Mouse (Mus musculus) small intestine, adult 2 months (tissue): Measurements from ENCODE around the gene Ccdc155.

Experiments
- CTCF ChIP-seq: fragments of 200-500 bp; IDR thresholded peaks from 2 replicates; pipeline ENCODE4 v1.5.1; 2012; ENCODE audit warnings: low read depth, mild to moderate bottlenecking, control low read depth, inconsistent platforms, low read length, moderate library complexity, mixed read lengths; ENCODE audit not compliant: insufficient replicate concordance, insufficient read length; ENCODE audit errors: extremely low read depth
- POLR2A ChIP-seq: fragments of 200-500 bp; IDR thresholded peaks from 2 replicates; pipeline ENCODE4 v1.6.1; 2012; ENCODE audit warnings: low read depth, mild to moderate bottlenecking, control low read depth, inconsistent platforms, low read length, moderate library complexity

- TF ChIP-seq POLR2A (no peak), CTCF (peak; percentile 75)
These were observed 6.3 kb downstream of the Ccdc155 start for GRCm38 (mm10) chr7:45198435-45198834.
